Mouse (Mus musculus) gastrocnemius, adult 18-20 months (tissue): ENCODE measurements around the gene Grik3. TPM values are rescaled to one million over a fixed set of nuclear protein-coding genes. Genes with fewer than 3 reads are reported as not detected.
A peak's percentile ranks its signal among the peaks of the same experiment; 100 is the strongest.
"Not testable (repeated sequence)": the region's sequence is repeated elsewhere in the genome, so short reads cannot be mapped to it uniquely, and the experiment has no call there.

Source experiments
- DNase-seq: peaks from one replicate; pipeline ENCODE4 v3.0.0; 2021; ENCODE audit warnings: low spot score
- total RNA-seq, 2 experiments: library from RNA; stranded (reverse); gene quantifications; 2 replicates each; pipeline ENCODE4 v1.2.3; 2021

Grik3 gene
- total RNA-seq, 2 experiments from 2014 or later, result 0.12 to 0.18 TPM

DNA sequence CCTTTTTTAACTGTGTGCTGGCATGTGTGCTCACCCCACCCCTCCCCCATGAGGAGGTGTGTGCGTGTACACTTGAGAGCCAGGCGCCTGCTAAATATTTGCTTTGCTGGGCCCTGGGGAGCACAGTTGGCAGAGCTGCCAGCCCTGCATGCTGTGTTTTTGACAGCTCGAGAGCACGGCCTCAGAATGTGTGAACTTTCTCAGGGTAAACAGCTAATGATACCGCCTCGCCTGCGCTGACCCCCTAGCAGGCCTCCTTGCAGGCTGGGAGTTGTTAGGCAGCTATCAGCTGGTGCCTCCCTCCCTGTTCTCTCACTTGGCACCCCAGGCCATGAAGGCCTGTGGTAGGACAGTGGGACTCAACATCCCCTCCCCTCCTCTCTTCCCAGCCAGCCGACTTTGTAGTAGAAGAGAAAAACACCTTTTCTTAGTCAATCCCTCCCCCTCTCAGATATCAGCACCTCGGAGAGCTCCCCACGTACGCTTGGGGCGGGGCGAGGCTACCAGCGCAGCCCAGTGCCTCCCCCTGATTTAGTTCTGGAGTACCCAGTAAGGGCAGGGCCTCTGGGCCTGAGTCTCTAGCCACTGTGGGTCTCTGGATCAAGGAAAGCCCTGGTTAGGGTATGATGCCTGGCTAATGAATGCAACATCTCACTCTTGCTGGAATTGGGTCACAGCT lies 99.9 kb downstream of the Grik3 start:
- no peak for DNase-seq

DNA sequence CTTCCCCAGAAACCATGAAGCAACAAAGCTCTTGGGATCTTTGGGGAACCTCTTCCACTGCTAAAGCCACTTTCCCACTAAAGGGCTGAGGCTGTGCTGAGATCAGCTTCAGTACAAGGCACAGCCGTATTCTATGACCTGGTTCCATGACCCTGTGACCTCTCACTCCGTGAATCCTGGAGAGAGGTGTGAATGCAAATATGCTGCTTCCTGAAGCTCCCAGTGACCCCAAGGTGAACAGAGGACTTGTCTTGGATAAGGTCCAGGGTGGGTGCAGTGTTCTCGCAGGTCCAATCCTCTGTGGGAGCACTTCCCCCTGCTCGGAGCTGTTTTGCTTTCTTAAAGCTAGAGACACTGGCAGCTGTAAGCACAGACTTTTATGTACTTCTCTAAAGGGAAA lies 102.2 kb downstream of the Grik3 start:
- DNase-seq, result no peak

DNA sequence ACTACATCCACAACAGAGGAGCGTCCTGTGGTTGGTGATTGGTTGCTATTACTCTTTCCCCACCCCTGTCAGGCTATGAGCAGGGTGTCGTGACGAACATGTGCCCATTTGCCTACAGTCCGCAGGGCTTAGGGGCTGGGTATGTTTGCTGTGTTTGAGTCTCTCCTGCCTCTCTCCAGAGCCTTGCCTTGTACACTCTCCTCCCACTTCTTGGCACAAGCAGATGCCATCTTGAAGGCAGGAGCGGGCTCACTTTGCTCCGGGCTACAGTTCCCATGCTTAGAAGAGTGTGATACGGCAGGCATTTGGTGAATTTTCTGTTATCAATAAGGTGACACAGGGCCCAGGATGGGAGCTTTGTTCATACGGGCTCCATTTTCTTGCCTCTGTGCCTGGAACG lies 104.5 kb downstream of the Grik3 start:
- DNase-seq, result no peak

DNA sequence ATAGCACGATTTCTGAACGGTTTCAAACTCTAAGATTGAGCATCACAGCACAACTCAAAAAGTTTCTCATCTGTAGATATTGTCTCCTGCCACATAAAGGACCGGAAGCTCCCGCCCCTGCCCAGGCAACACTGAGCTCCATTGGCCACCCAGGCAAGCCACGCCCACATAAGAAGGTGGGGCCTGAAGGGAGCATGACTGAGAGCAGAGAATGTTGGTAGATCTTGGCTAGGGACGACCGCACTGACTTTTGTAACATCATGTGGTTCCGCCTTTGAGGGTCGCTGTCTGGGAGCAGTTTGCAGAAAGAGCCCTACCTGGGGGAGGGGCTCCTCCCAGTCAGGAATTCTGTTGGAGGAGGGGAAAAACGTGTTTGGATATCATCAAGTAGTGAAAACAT lies 108.2 kb downstream of the Grik3 start:
- no peak for DNase-seq

DNA sequence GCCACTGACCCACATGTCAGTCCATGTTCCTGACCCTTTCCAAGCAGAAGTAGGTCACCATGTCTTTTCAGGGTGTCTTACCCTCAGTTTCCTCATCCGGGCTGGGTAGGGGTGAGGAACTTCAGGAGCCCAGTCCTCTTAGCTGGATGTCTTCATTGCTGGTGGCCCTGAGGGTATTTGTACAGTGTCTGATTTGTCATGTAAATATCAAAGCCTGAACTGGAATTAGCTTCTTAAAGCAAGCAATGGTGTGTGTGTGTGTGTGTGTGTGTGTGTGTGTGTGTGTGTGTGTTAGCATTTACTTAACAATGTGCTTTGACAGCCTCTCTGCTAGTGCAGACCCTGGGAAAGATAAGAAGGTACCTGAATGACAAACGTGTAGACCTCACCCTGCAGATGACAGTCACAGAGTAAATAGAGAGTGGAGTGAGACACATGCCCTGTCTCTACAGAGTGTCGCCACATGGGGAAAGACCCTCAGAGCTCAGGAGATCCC lies 109.1 kb downstream of the Grik3 start:
- no peak for DNase-seq

DNA sequence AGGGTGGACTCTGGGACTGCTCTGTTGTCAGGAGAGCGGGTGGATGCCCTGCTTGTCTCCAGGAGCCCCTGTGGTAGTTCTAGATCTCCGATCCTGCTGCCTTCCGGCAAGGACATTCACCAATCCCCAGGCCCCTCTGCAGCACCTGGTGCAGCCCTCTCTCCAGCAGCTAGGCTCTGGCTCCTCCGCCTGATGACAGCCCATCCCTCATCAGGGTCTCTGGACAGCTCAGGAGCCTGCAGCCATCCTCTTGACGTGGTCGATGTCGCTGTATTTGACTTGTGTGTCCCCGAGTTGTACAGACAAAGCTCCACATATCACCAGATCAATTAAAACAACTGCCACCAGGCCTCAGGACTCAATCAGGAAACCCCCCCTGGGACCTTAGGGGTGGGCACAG lies 110.1 kb downstream of the Grik3 start:
- DNase-seq, result no peak

DNA sequence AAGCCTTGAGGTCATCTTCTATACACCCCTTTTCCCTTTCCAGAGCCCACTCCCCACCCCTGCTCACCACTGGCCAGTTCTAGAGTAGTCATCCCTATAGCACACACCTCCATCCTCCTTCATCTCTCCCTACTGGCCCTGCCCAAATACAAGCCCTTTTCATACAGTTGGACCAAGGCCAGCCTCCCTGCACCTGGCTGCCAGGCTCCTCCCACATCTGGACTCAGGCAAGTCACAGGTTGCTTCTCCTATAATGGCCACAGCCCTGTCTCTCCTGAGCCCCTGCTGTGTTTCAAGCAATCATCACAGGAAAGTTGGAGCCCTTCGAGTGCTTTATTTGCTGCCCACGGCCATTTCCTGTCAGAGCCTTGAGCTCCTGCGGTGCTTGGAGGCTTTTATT lies 110.8 kb downstream of the Grik3 start:
- no peak for DNase-seq

DNA sequence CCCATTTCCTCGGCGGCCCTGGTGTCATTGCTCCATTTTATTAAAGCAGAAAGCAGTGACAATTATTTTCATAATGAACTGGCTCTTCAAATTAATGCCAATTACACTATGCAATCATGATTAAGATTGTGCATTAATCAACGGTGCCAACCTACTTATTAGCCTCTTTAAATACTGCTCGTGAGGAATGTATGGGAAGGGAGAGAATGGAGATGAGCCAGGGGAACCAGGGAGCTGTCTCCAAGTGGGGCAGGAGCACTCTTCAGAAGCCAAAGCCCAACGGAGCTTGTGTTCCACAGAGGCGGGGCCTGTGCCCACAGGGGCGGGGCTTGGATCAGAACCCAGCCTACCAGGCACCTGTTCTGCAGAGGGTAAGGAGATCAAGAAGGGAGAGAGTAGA lies 114.0 kb downstream of the Grik3 start:
- no peak for DNase-seq

DNA sequence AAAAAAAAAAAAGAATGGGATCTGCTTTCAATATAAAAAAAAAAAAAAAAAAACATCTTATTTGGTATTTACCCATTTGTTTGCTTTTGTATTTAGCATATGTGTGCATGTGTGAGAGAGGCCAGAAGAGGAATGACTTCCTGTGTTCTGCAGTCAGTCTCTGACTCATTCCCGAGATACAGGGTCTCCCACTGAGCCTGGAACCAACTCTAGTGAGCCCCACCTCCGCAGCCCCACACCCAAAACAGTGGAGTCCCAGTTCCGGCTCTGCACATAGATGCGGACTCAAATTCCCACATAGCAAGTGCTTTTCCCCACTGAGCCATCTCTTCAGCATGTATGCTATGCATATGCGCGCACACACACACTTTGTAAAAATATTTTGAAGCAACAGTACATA lies 115.6 kb downstream of the Grik3 start:
- no peak for DNase-seq

DNA sequence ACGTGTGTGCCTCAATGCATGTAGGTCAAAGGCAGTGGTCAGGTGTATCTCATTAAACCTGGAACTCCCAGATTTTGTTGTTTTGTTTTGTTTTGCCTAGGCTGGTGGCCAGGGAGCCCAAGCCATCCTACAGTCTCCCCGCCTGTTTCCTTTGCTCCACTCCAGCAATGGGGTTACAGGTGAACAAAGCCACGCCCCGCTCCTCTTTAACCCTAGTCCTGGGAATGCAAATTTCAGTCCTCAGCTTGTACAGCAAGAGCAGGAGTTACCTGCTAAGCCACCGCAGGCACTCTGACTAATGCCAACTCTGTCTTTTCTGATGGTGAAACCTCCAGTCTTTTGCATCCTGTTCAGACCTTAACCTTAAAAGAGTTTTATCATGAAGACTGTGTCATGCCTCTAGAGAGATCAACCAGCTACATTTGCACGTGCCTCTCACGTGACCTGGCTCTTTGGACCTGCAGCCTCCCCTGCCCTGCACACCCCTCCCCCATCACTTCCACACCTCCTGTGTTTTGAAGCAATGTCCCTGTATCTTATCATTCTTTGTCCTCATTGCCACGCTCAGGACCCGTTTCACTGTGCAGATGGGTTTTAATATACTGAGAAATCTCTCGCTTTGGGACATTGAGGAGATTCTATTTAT lies 117.0 kb downstream of the Grik3 start:
- no peak for DNase-seq

DNA sequence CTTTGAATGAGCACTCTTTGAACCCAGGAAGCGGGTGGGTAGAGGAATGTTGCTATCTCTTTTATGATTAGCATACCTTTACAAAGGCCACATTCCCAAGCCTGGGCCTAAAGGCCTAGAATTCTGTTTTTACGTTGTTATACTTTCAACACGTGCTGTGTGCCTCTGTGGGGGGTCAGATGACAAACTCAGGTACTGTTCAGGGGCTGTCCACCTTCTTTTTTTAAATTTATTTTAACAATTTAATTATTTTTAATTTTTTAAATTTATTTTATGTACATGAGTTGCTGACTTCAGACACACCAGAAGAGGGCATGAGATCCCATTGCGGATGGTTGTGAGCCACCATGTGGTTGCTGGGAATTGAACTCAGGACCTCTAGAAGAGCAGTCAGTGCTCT lies 118.4 kb downstream of the Grik3 start:
- DNase-seq, result not testable (repeated sequence)

DNA sequence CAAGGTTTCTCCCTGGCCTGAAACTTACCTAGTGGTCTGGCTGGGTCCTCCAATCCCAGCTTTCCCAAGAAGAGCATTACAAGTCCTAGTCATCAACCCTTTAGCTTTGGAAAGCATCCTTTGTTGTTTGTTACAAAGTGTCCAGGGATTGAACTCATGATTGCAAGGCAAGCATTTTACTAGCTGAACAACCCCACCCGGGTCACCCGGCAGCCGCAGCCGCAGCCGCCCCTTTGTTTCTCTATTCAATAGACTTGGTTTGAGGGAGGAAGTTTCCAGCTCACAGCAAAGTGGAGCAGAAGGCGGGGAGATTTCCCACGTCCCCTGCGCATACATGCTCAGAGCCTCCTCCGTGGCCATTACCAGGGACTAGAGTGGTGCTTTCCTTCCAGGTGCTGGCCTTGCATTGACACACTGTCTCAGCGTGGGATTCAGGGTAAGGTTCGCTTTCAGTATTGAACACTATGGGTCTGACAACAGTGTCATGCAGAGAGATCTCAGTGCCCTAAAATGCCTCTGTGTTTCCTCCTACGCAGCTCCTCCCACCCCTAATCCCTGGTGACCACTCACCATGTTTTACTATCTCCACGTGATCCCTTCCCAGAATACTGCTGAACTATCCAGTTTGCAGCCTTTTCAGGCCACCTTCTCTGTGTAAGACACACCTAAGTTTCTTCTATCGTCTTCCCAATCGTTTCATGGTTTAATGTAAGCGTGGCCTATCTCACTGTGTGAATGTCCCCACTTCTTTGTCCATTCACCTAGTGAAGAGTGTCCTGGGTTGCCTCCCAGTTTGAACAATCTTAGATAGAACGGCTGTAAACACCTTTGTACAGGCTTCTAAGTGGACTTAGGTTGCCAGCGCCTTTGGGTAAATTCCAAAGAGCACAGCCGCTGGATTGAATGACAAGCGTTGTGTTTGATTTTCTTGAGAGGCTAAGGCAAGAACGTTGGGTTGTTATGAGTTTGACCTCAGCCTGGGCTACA lies 119.1 kb downstream of the Grik3 start:
- no peak for DNase-seq

DNA sequence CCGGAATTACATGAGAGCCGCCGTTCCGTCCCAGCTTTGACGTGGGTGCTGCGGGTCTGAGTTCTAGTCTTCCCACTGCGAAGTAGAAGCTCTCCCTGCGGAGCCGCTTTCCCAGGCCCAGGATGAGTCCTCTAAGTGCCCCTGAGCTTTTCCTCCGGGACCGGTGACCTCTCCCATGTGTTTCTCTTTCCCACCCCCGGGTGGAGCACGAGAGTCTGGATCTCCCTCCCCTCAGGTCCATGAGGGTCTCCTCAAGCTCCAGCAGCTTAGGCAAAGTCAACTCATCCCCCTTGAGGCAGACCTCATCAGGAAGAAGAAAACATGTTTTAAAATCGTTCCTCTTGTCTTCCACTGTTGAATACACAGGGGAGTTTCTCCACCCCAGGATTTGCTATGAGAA lies 127.4 kb downstream of the Grik3 start:
- no peak for DNase-seq

DNA sequence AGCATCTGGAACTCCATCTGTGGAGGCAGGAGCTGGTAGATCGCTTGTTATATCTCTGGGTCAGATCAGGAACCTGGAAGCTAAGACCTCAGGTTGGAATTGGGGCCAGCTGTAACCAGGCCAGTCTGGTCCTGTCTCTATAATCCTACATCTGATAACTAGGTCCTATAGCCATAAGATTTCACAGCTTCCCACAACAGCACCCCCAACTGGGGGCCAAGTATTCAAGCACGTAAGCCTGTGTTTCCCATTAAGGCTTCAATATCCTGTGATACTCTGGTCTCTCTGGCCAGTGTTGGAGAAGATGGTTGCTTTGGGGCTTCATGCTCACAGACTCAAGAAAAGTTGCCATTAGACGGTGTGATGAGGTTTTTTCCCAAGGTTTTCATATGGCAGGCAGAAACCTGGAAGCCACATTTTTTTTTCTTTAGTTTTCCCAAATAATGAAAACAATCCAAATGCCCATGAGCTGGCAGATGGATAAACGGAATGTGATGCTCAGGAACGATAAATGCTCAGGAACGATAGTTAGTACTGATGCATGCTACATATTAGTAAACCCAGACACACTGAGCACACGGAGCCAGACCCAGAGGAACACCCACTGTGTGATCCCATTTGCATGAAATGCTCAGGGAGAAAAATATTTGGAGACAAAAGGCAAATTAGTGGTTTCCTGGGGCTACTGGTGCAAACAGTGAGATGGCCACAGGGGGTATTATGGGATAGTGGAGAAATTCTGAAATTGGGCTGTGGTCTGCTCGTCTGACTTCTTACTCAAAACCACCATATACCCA lies 128.2 kb downstream of the Grik3 start:
- no peak for DNase-seq

DNA sequence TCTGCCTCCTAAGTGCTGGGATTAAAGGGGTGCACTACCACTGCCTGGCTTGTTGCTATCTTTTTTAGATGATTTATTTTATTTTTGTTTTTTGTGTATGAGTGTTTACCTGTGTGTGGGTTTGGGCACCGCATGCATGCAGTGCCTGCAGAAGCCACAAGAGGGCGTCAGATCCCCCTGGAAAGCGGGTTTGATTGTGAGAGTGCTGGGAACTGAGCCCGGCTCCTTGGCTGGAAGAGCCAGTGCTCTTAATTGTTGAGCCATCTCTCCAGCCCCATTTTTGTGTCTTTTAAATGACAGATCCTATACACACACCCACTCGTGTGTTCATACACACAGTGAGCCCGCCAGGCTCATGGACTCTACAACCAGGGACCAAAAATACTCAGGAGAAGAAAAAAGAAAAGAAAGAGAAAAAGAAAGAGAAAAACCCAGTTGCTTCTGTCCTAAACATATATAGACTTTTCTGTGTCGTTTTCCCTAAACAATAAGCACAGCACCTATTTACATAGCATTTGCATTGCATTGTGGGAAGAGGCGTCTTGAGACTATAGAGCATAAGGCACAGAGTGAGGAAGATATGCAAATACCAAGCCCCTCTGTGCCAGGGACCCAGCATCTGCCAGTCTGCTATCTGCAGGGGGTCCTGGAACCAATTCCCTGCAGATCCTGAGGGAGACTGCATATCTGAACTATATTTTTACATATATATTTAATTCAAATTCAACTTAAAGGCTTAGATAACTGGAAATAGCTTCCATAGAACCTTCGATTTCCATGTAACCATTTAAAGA lies 134.6 kb downstream of the Grik3 start:
- DNase-seq, result no peak

DNA sequence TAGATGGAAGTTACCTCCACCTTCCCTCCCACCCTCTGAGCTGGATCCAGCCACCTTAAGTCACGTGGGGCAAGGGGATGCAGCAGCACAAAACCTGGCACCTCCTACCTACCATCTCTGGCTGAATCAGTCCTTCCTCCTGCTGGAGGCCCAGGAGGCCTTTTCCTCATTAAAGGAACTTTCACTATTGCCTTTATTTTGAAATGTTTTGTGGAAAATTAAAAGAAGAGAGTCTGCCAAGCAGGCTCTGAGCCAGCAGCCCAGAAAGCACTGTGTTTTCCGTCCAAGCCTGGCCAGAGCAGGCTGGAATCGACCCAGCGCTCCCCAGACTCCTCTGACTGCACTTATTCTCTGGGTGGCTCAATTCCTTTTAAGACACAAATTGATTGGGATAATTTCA lies 139.0 kb downstream of the Grik3 start:
- peak; percentile 53 for DNase-seq

DNA sequence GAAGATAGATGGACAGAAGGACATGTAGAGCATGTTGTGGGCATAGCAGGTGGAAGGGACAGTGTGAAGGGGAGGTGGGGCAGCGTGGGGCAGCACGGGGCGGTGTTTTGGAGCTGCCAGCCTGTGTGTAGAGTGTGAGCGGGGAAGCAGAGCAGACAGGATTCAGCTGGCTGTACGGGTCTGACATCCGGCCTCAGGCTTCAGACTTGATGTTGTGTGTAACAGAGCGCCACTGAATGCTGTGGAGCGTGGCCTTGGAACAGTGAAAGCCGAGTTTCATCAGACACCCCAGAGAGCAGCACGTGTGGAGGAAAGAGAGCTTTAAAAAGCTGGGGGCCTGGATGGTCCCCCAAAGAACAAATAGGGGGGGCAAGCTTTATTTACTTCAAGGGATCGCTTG lies 144.5 kb downstream of the Grik3 start:
- DNase-seq, result no peak

DNA sequence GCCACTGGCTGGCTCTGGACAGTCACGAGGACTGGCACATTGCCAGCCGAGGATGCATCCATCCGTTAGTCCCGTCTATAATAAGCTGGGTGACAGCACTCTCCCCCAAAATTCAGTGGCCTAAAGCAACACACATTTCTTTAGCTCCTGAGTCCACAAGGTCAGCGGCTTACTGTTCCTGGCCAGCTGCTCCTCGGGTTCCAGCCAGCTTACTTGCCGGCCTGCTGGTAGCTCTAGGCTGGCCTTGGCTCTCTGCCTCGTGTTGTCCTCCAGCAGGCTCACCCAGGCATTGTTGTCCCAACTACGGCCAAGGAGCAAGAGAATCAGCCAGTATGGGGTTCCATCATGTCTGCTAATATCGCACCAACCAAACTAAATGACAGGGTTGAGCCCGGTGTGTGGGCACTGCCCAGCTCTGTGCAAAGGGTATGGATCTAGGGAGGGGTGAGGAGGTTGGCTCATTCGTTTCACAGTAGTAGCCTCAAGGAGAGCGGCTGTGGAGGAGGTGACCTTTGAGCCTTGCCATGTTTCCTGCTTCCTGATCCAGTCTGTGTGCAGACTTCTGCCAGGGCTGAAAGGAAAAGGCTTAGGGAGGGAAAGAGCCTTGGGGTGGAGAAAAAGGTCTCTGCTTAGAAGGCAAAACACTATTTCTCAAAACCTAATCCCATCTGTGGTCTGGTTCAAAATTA lies 146.3 kb downstream of the Grik3 start:
- no peak for DNase-seq

DNA sequence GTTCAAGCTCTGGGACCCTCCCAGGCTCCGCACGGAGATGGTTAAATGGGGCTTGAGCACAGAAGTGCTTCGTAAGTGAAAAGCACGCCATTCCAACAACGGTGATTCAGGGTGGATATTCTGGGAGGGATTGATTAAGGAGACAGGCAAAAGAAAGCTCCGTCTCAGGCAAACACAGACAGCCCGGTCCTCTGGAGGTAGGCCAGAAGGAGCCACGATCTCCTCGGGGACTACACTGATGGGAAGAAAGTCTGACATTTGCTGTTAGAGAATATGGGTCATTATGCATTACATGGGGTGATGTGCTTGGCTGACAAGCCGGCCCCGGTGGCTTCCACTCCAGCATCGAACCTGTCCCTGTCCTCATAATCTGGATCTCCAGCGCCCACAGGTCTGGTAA lies 146.9 kb downstream of the Grik3 start:
- no peak for DNase-seq

DNA sequence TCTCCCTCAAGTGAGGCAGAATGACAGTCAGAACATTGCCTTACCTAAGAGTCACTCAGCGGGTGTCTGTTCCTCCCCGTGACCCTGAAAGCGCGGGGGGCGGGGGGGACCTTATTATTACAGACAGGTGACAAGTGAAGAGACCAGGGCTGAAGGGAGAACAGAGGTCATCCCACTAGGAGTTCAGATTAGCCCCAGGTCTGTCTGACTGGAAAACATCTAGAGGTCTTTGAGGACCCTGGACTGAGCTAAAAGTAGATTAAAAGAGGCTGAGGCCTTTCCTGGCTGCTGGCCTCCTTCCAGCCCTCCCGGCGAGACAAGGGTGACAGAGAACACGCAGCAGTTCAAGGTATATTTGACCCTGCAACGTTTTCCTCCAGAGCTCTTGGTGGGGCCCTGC lies 150.0 kb downstream of the Grik3 start:
- no peak for DNase-seq
